Mouse (Mus musculus) liver (tissue): ENCODE measurements around the gene Mga.

Experiments used
- DNase-seq: peaks from one replicate; pipeline ENCODE4 v3.0.0-alpha.2; 2020; ENCODE audit warnings: mixed read lengths

The Mga gene

GRCm38 (mm10) chr2:119897090-119897732, at the start of gene Mga:
Gene Mga (plus strand): TSS chr2:119897228.
- peak; percentile 98 for DNase-seq

- no peak for DNase-seq
Observed at GRCm38 (mm10) chr2:119853811-119854210, 43.2 kb upstream of the Mga start.

- no peak for DNase-seq
Observed at GRCm38 (mm10) chr2:119855310-119855850, 41.6 kb upstream of the Mga start.

GRCm38 (mm10) chr2:119857341-119857740, 39.7 kb upstream of the Mga start:
- no peak for DNase-seq

- no peak for DNase-seq
Observed at GRCm38 (mm10) chr2:119864484-119864883, 32.5 kb upstream of the Mga start.

- DNase-seq = peak; percentile 72
Observed at GRCm38 (mm10) chr2:119872371-119873104, 24.5 kb upstream of the Mga start.

- DNase-seq = peak; percentile 73
Observed at GRCm38 (mm10) chr2:119873105-119873464, 23.9 kb upstream of the Mga start.

GRCm38 (mm10) chr2:119875981-119876380, 21.0 kb upstream of the Mga start:
- no peak for DNase-seq

GRCm38 (mm10) chr2:119887201-119887600, 9.8 kb upstream of the Mga start:
- DNase-seq = no peak

- DNase-seq = peak; percentile 90
Observed at GRCm38 (mm10) chr2:119896553-119897089, 407 bp upstream of the Mga start.

- DNase-seq = peak; percentile 80
Observed at GRCm38 (mm10) chr2:119898141-119898594, 1.1 kb downstream of the Mga start.

- no peak for DNase-seq
Observed at GRCm38 (mm10) chr2:119916007-119916406, 19.0 kb downstream of the Mga start.

GRCm38 (mm10) chr2:119917631-119918369, 20.8 kb downstream of the Mga start:
- no peak for DNase-seq

- no peak for DNase-seq
Observed at GRCm38 (mm10) chr2:119970571-119970970, 73.5 kb downstream of the Mga start.

- no peak for DNase-seq
Observed at GRCm38 (mm10) chr2:119971316-119971715, 74.3 kb downstream of the Mga start.

- peak; percentile 96 for DNase-seq
Observed at GRCm38 (mm10) chr2:119971837-119972536, 75.0 kb downstream of the Mga start.

GRCm38 (mm10) chr2:119972537-119972879, 75.5 kb downstream of the Mga start, which contains the start of gene Mapkbp1:
Gene Mapkbp1 (plus strand): TSS chr2:119972699.
- no peak for DNase-seq

- DNase-seq = no peak
Observed at GRCm38 (mm10) chr2:119980343-119980986, 83.4 kb downstream of the Mga start.

GRCm38 (mm10) chr2:119981631-119982030, 84.6 kb downstream of the Mga start:
- no peak for DNase-seq

GRCm38 (mm10) chr2:119985871-119986270, 88.8 kb downstream of the Mga start:
- no peak for DNase-seq

GRCm38 (mm10) chr2:119986369-119986768, 89.3 kb downstream of the Mga start:
- DNase-seq = no peak

- DNase-seq = no peak
Observed at GRCm38 (mm10) chr2:119987441-119987840, 90.4 kb downstream of the Mga start.
